Mouse (Mus musculus): ENCODE measurements around the gene Eif3g. TPM values are rescaled to one million over a fixed set of nuclear protein-coding genes. Genes with fewer than 3 reads are reported as not detected.

Eif3g gene
- polyA plus RNA-seq, 1 experiment, result 55.3 TPM

DNA sequence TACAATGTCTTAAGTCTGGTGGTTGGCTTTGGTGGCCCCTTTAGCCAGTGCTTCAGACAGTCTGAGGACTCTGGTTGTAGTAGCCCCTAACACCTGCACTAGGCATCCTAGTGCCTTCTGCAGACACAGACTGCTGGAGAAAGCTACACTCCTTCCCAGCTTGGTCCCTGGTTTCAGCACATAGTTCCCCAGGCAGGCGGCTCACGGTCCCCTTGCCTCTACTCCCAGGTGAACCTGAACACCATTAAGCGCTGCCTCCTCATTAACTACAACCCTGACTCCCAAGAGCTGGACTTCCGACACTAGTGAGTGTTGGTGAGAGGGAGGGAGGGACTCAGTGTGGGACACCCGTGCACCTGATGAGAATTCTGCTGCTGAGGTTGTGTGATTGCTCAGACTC is 8.0 kb downstream of the Eif3g start:
- Histone ChIP-seq H3K9me3 (ENCODE audit: control insufficient read depth, low read length) (no peaks in the 10 kb centered on the region), H3K36me3 (ENCODE audit: control insufficient read depth) (peaks cover 62% of the 10 kb centered on the region), H3K4me1 (ENCODE audit: control insufficient read depth) (peaks cover 59% of the 10 kb centered on the region), H3K4me3 (replicated peaks) (peak overlapping the region; percentile 68), H3K27me3 (ENCODE audit: control insufficient read depth) (no peaks in the 10 kb centered on the region)
- no peak for TF ChIP-seq TAL1 (IDR thresholded peaks at IDR 0.05; ENCODE audit: low read length)
- TF ChIP-seq GATA1 (IDR thresholded peaks at IDR 0.05; ENCODE audit: low read length), result no peak

DNA sequence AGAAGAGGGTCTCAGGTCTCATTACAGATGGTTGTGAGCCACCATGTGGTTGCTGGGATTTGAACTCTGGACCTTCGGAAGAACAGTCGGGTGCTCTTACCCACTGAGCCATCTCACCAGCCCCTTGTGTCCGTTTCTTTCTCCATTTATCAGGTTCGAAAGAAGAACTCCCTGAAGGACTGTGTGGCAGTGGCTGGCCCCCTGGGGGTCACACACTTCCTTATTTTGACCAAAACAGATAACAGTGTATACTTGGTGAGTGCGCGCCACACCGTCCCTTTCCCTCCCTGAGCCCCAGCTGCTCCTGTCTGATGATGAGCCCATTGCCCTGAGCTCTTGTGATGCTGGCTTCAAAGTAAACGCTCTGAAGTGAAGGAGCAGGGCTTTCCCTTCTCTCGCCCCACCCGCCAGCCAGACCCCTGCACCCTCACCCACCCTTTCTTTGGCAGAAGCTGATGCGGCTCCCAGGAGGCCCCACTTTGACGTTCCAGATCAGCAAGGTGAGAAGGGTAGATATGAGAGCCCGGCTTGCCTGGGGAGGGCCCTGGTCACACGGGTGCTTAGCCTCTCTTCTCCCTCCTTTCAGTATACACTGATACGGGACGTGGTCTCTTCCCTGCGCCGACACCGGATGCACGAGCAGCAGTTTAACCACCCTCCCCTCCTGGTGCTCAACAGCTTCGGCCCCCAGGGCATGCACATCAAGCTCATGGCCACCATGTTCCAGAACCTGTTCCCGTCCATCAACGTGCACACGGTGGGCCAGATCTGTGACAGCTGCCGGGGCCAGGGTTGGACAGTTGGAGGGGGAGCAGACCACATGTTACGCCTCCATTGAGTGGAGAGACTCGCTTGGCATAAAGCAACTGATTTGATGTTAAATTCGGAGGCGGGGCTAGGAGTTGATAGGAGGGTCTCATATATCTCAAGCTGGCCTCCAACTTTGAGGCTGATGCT is 9.0 kb downstream of the Eif3g start:
- TF ChIP-seq TAL1 (IDR thresholded peaks at IDR 0.05; ENCODE audit: low read length), result peak; percentile 58; the same call in 2 of the 3 replicates
- TF ChIP-seq GATA1 (IDR thresholded peaks at IDR 0.05; ENCODE audit: low read length), result no peak
- Histone ChIP-seq H3K27me3 (ENCODE audit: control insufficient read depth) (no peaks in the 10 kb centered on the region), H3K9me3 (ENCODE audit: control insufficient read depth, low read length) (peaks cover 5% of the 10 kb centered on the region; the same call in 1 of the 2 replicates), H3K4me1 (ENCODE audit: control insufficient read depth) (peaks cover 56% of the 10 kb centered on the region), H3K4me3 (replicated peaks) (peak overlapping the region; percentile 68), H3K36me3 (ENCODE audit: control insufficient read depth) (peaks cover 53% of the 10 kb centered on the region)

DNA sequence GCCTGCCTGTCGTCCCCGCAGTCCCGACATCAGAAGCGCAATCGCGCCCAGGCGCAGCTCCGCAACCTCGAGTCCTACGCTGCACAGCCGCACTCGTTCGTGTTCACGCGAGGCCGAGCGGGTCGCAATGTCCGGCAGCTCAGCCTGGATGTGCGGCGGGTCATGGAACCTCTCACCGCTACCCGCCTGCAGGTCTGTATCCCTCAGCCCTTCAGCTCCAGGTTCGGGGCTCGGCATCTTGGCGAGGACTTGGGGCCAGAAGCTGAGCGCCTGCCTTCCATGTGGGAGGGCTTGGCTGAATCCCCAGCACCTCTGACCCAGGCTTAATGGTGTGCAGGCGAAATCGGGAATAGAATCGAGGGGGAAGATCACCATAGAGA is 10.0 kb downstream of the Eif3g start:
- H3K9me3 ChIP-seq (ENCODE audit: control insufficient read depth, low read length), result peaks cover 8% of the 10 kb centered on the region; the same call in 1 of the 2 replicates
- H3K4me1 ChIP-seq (ENCODE audit: control insufficient read depth), result peaks cover 52% of the 10 kb centered on the region
- peak overlapping the region; percentile 68 for H3K4me3 ChIP-seq (replicated peaks)
- H3K36me3 ChIP-seq (ENCODE audit: control insufficient read depth), result peaks cover 42% of the 10 kb centered on the region
- TF ChIP-seq TAL1 (IDR thresholded peaks at IDR 0.05; ENCODE audit: low read length), result no peak
- TF ChIP-seq GATA1 (IDR thresholded peaks at IDR 0.05; ENCODE audit: low read length), result no peak
- H3K27me3 ChIP-seq (ENCODE audit: control insufficient read depth), result no peaks in the 10 kb centered on the region

DNA sequence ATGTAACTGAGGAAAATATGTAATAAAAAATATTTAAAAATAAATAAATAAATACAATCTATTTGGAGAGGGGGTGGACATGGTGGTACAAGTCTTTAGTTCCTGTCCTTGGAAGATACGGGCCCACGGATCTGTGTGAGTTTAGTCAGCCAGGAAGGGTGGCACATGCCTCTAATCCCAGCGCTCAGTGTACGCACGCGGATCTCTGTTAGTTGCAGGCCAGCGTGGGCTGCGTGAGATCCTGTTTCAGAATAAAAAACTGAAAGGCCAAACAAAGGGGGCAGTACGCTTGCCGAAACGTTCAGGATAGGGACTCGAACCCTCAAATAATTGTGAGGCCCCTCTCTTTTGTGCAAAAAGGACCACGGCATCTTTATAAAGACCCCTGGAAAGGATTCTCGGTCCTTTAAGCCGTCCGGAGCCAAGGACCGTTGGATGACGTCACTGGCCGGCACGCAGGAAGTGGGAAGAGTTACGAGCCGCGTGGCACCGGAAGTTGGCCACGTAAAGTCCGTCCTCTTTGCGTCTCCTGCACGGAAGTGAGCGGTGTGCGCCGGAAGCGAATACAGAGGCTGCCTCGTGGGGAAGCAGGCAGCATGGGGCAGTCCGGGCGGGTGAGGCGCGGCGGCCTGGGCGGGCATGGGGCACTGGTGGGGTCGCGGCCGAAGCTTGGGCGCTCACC is 10.6 kb downstream of the Eif3g start, which contains the start of gene Ppan:
Gene Ppan, plus strand, starts transcription at position 472 of the 682 bp plus-strand sequence.
- Histone ChIP-seq H3K4me3 (replicated peaks) (peak within 1 kb of the TSS; percentile 68), H3K4me1 (ENCODE audit: control insufficient read depth) (peaks cover 50% of the 10 kb centered on the region), H3K27me3 (ENCODE audit: control insufficient read depth) (no peaks in the 10 kb centered on the region), H3K9me3 (ENCODE audit: control insufficient read depth, low read length) (peaks cover 8% of the 10 kb centered on the region; the same call in 1 of the 2 replicates), H3K36me3 (ENCODE audit: control insufficient read depth) (peaks cover 37% of the 10 kb centered on the region)
- TF ChIP-seq GATA1 (IDR thresholded peaks at IDR 0.05; ENCODE audit: low read length), result no peak
- no peak for TF ChIP-seq TAL1 (IDR thresholded peaks at IDR 0.05; ENCODE audit: low read length)

DNA sequence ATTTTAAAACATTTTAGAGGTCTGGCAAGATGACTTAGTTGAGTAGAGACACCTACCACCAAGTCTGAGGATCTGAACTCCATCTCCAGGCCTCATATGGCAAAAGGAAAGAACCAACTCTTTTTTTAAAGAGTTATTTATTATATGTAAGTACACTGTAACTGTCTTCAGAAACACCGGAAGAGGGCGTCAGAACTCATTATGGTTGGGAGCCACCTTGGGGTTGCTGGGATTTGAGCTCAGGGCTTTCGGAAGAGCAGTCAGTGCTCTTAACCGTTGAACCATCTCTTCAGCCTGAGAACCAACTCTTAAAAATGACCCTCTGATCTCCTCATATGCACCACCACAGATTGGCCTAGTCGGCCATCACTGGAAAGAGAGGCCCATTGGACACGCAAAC is 11.2 kb downstream of the Eif3g start:
- no peak for TF ChIP-seq GATA1 (IDR thresholded peaks at IDR 0.05; ENCODE audit: low read length)
- no peak for TF ChIP-seq TAL1 (IDR thresholded peaks at IDR 0.05; ENCODE audit: low read length)
- Histone ChIP-seq H3K9me3 (ENCODE audit: control insufficient read depth, low read length) (peaks cover 8% of the 10 kb centered on the region; the same call in 1 of the 2 replicates), H3K4me3 (replicated peaks) (peak overlapping the region; percentile 36), H3K4me1 (ENCODE audit: control insufficient read depth) (peaks cover 48% of the 10 kb centered on the region), H3K36me3 (ENCODE audit: control insufficient read depth) (peaks cover 30% of the 10 kb centered on the region), H3K27me3 (ENCODE audit: control insufficient read depth) (no peaks in the 10 kb centered on the region)

DNA sequence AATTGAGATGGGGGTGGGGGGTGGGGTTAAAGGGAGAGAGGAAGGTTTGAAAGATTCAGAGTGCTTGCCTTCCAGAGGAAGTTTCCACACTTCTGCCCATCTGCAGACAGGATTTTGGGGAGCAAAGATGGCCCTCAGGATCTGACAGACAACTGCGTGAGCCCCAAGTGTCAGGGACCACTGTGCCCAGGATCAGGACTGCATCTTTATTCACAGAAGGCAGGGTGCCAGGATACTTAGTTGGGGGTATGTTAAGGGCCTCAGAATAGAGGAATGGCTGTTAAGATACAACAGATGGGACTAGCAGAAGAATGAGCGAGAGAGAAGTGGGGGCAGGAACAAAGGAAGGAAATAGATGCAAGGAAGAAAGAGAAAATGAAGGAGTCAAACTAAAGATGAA is 11.9 kb downstream of the Eif3g start:
- Histone ChIP-seq H3K4me1 (ENCODE audit: control insufficient read depth) (peaks cover 42% of the 10 kb centered on the region), H3K4me3 (replicated peaks) (no peak overlapping the region), H3K27me3 (ENCODE audit: control insufficient read depth) (no peaks in the 10 kb centered on the region), H3K9me3 (ENCODE audit: control insufficient read depth, low read length) (peaks cover 8% of the 10 kb centered on the region; the same call in 1 of the 2 replicates), H3K36me3 (ENCODE audit: control insufficient read depth) (peaks cover 24% of the 10 kb centered on the region)
- TF ChIP-seq GATA1 (IDR thresholded peaks at IDR 0.05; ENCODE audit: low read length) (no peak), TAL1 (IDR thresholded peaks at IDR 0.05; ENCODE audit: low read length) (no peak)

DNA sequence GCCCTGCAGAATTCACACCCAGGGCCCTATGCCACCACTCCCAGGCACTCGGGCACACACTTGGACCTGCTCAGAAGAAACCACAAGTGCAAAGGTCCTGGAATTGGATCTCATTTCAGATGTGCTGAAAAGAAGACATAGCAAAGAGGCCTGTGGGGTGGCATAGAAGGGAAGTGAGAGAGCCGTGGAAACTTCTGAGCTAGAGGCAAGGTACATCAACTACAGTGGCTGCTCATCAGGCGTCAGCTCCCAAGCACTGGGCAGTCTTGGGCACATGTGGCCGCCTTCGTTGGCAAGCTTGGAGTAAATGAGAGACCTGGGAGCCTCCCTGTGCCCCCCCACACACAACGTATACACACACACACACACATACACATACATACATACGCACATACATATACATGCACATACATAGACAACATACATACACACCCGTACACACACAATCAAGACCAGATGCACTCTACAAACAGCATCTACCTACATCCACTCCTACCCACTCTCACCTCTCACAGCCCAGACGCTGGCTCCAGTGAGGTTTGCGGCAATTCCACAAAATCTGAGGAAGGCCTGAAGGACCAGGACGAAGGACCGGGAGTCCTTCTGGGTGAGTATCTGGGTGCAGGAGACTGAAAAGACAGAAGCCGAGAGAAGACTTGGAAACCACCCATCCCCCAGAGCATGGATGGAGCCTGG is 19.2 kb downstream of the Eif3g start, which contains the start of gene Angptl6:
Gene Angptl6, minus strand, starts transcription at position 631 of the 696 bp plus-strand sequence.
- Histone ChIP-seq H3K27me3 (ENCODE audit: control insufficient read depth) (no peaks in the 10 kb centered on the region), H3K9me3 (ENCODE audit: control insufficient read depth, low read length) (peaks cover under 1% of the 10 kb centered on the region; the same call in 1 of the 2 replicates), H3K36me3 (ENCODE audit: control insufficient read depth) (no peaks in the 10 kb centered on the region; the same call in 1 of the 2 replicates), H3K4me1 (ENCODE audit: control insufficient read depth) (peaks cover 37% of the 10 kb centered on the region), H3K4me3 (replicated peaks) (peak within 1 kb of the TSS; percentile 68)
- TF ChIP-seq TAL1 (IDR thresholded peaks at IDR 0.05; ENCODE audit: low read length), result no peak
- TF ChIP-seq GATA1 (IDR thresholded peaks at IDR 0.05; ENCODE audit: low read length), result no peak

DNA sequence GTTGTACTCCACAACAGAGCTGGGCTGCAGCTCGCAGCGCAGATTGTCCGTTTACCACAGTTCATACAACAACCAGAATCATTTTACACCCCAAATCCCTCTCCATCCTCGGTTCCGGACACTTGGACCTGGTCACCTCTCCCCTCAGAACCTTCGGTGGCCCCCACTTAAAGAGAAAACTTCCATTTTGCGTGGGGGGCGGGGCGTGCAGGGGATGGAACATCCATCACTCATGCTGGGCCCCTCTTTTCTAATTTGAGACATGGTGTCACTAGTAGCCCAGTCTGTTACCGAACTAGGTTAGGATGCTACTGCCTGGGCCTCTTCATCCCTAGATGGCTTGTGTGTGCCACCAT is 19.7 kb downstream of the Eif3g start:
- no peaks in the 10 kb centered on the region for H3K9me3 ChIP-seq (ENCODE audit: control insufficient read depth, low read length)
- TF ChIP-seq TAL1 (IDR thresholded peaks at IDR 0.05; ENCODE audit: low read length), result no peak
- TF ChIP-seq GATA1 (IDR thresholded peaks at IDR 0.05; ENCODE audit: low read length), result no peak
- H3K27me3 ChIP-seq (ENCODE audit: control insufficient read depth), result no peaks in the 10 kb centered on the region
- H3K4me1 ChIP-seq (ENCODE audit: control insufficient read depth), result peaks cover 37% of the 10 kb centered on the region
- peak overlapping the region; percentile 68 for H3K4me3 ChIP-seq (replicated peaks)
- peaks cover 1% of the 10 kb centered on the region; the same call in 1 of the 2 replicates for H3K36me3 ChIP-seq (ENCODE audit: control insufficient read depth)

Data from erythroblast, embryonic 14.5 days (primary cell).